Mouse (Mus musculus) limb, embryonic 14.5 days (tissue): ENCODE measurements at regions not wholly inside any gene's neighbourhood (a gene's known extent, or its start where the extent isn't known, plus 50 kb on each side); places are given as distances from the start of the nearest gene placed in this dataset.

Experiments used
- ATAC-seq: fragments of 200-750 bp; cut with Nextera tagmentation; 2 replicates; pipeline ENCODE4 v1.8.0; 2017; ENCODE audit warnings: low read depth, moderate number of reproducible peaks, moderate TSS enrichment; ENCODE audit not compliant: low FRiP score
- DNase-seq: peaks from one replicate; pipeline ENCODE4 v3.0.0-alpha.2; 2015; ENCODE audit warnings: low spot score
- H3K27ac ChIP-seq: fragments of 300-500 bp; sonication (generic); replicated peaks from 2 replicates; pipeline ENCODE4 v1.5.1; 2014; ENCODE audit warnings: low read depth, mild to moderate bottlenecking, low read length, moderate library complexity, mixed read lengths
- H3K27me3 ChIP-seq: fragments of 300-500 bp; sonication (generic); 2 replicates; pipeline ENCODE4 v1.6.1; 2014; ENCODE audit warnings: low read length, mixed read lengths; ENCODE audit not compliant: control insufficient read depth, insufficient read depth
- H3K36me3 ChIP-seq: fragments of 300-500 bp; sonication (generic); 2 replicates; pipeline ENCODE4 v1.6.1; 2014; ENCODE audit warnings: mild to moderate bottlenecking, low read length, moderate library complexity, mixed read lengths; ENCODE audit not compliant: control insufficient read depth, insufficient read depth
- H3K4me1 ChIP-seq: fragments of 300-500 bp; sonication (generic); 2 replicates; pipeline ENCODE4 v1.6.1; 2014; ENCODE audit warnings: antibody characterized with exemption, low read length, mixed read lengths; ENCODE audit not compliant: control insufficient read depth, insufficient read depth
- H3K4me2 ChIP-seq: fragments of 300-500 bp; sonication (generic); replicated peaks from 2 replicates; pipeline ENCODE4 v1.6.1; 2014; ENCODE audit warnings: low read depth, mild to moderate bottlenecking, low read length, moderate library complexity; ENCODE audit not compliant: severe bottlenecking
- H3K4me3 ChIP-seq: fragments of 300-500 bp; sonication (generic); replicated peaks from 2 replicates; pipeline ENCODE4 v1.5.1; 2014; ENCODE audit warnings: low read length
- H3K9ac ChIP-seq: fragments of 300-500 bp; sonication (generic); 2 replicates; pipeline ENCODE4 v1.6.1; 2014; ENCODE audit warnings: mild to moderate bottlenecking, low read depth, low read length, moderate library complexity; ENCODE audit not compliant: severe bottlenecking
- H3K9me3 ChIP-seq: fragments of 300-500 bp; sonication (generic); 2 replicates; pipeline ENCODE4 v1.6.1; 2016; ENCODE audit warnings: low read length; ENCODE audit not compliant: control insufficient read depth
- POLR2A ChIP-seq: fragments of 200-500 bp; IDR thresholded peaks from 2 replicates; pipeline ENCODE4 v1.8.0; 2012; ENCODE audit warnings: inconsistent platforms, mild to moderate bottlenecking, moderate library complexity, borderline replicate concordance; ENCODE audit not compliant: insufficient read depth, insufficient read length; ENCODE audit errors: extremely low read depth
- WGBS: fragments of 180-500 bp; shearing (Covaris S2); extraction: QIAGEN DNeasy Blood & Tissue Kit; methylation state at CpG from one replicate; pipeline ENCODE4 v1.1.7; 2014; 5-methylcytosine and 5-hydroxymethylcytosine counted together

DNA sequence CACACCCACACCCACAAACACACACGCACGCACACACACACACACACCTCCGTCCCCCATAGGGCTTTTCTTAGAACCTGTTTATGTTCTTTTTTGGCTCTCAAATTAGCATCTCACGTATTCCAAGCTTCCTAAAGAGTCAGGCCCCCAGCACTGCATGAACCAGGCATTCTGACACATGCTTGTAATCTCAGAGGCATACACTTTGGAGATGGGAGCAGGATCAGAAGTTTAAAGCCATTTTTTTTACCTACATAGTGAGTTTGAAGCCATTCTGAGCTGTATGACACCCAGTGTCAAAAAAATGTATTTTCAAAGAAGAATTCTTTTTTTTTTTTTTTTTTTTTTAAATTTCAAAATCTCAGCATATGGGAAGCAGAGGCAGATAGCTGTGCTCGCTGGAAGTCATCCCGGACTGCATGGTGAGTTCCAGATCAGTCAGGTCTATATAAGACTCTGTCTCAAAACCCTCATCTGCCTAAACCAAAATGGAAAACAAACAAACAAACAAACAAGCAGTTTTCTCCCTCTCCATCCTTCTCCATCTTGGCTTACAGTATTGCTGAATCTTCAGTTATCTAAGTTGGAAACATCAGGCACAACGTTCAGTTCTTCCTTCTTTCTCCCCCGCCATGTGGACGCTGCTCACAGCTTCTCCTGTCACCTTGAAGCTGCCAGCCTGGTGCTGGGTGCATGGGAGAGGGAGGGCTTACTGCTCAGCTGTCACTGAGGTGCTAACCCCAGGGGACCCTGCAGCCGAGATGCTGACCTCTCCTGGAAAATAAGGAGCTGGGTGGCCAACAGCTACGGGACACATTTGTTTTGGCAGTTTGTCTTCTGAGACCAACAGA lies 78.4 kb downstream of the Klf5 start:
- Histone ChIP-seq H3K9ac (no peak overlapping the region), H3K27me3 (no peaks in the 10 kb centered on the region), H3K4me3 (no peak overlapping the region), H3K4me1 (no peaks in the 10 kb centered on the region), H3K27ac (no peak overlapping the region), H3K9me3 (no peaks in the 10 kb centered on the region), H3K4me2 (no peak overlapping the region), H3K36me3 (no peaks in the 10 kb centered on the region)
- TF ChIP-seq POLR2A: no peak
- WGBS: 69% methylated on average over 11 of the region's 11 CpGs
- ATAC-seq: no peak
- no peak for DNase-seq

- no peak for TF ChIP-seq POLR2A
- H3K4me1 ChIP-seq: no peaks in the 10 kb centered on the region
- no peak overlapping the region for H3K4me3 ChIP-seq
- H3K27ac ChIP-seq: no peak overlapping the region
- no peak overlapping the region for H3K9ac ChIP-seq
- WGBS: 88% methylated on average over 10 of the region's 10 CpGs
- H3K27me3 ChIP-seq: no peaks in the 10 kb centered on the region
- H3K9me3 ChIP-seq: no peaks in the 10 kb centered on the region
- H3K4me2 ChIP-seq: no peak overlapping the region
- no peak for ATAC-seq
- no peaks in the 10 kb centered on the region for H3K36me3 ChIP-seq
- DNase-seq: no peak
Observed at GRCm38 (mm10) chr14:99381262-99382017, 82.9 kb downstream of the Klf5 start.

DNA sequence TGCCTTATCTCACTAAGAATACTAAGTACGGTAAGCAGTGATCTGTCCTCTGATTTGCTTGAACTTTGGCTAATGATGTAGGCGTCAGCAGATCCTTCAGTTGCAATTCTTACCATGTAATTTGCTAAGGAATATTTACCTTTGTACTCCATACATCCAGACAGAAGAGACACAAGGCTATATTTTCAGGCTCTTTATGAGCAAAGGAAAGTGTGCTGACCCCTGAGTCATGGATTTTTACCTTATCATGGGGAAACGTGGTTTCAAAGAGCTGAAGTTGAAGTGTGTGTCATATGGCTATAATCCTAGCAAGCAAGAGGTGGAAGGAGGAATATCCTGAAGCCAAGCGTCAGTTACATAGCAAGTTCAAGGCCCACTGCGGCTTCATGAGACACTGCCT lies 83.6 kb downstream of the Klf5 start:
- Histone ChIP-seq H3K36me3 (no peaks in the 10 kb centered on the region), H3K27me3 (no peaks in the 10 kb centered on the region), H3K4me1 (no peaks in the 10 kb centered on the region), H3K4me2 (no peak overlapping the region), H3K27ac (no peak overlapping the region), H3K9me3 (no peaks in the 10 kb centered on the region), H3K9ac (no peak overlapping the region), H3K4me3 (no peak overlapping the region)
- ATAC-seq (no peak), DNase-seq (no peak)
- 82% methylated on average over 5 of the region's 5 CpGs for WGBS
- TF ChIP-seq POLR2A: no peak

DNA sequence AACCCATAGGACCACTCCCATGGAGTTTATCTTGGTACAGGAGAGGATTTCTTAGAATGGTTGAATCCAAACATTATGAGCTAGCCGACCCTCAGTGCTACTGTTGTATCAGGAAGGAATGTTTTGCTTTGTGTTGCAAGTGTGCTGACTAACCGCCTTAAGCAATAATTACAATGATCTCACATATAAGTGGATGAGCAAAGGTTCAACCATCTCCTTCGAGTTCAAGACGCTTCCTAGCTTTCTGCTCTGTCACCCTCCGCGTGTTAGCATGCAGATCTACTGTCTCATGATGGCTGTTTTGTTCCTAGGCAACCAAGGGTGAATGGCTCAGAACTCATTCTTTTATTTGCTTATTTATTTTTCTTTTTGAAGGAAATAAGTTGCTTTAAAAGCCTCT lies 84.7 kb downstream of the Klf5 start:
- Histone ChIP-seq H3K4me3 (no peak overlapping the region), H3K4me2 (no peak overlapping the region), H3K27me3 (no peaks in the 10 kb centered on the region), H3K36me3 (no peaks in the 10 kb centered on the region), H3K27ac (no peak overlapping the region), H3K4me1 (no peaks in the 10 kb centered on the region), H3K9ac (no peak overlapping the region), H3K9me3 (no peaks in the 10 kb centered on the region)
- no peak for DNase-seq
- WGBS: 94% methylated on average over 6 of the region's 6 CpGs
- TF ChIP-seq POLR2A: no peak
- ATAC-seq: no peak

DNA sequence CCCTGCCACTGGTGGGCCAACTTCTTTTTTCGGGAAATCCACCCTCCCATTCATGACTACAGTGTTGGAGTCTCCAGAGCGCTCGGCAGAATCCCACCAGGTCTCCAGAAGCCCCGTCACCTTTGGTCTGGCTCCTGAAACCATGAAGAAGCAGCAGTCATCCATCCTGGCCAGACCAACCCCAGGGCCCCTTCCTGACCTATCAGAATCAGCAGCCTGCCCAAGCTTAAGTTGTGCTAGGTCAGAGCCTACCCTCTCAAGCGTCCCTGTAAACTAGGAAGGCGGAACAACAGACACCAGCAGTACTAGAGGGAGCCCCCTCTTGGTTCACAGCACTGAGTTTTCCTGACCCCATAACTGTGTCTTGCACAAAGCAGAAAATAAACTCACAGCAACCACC lies 89.1 kb downstream of the Klf5 start:
- Histone ChIP-seq H3K9ac (no peak overlapping the region), H3K27me3 (no peaks in the 10 kb centered on the region), H3K4me3 (no peak overlapping the region), H3K27ac (no peak overlapping the region), H3K9me3 (no peaks in the 10 kb centered on the region), H3K36me3 (no peaks in the 10 kb centered on the region), H3K4me2 (no peak overlapping the region), H3K4me1 (no peaks in the 10 kb centered on the region)
- WGBS: 100% methylated on average over 6 of the region's 6 CpGs
- ATAC-seq (no peak), DNase-seq (no peak)
- TF ChIP-seq POLR2A: no peak
